Mouse (Mus musculus) bone marrow macrophage, adult 2 months (primary cell): ENCODE measurements around the gene Peg10. TPM values are rescaled to one million over a fixed set of nuclear protein-coding genes. Genes with fewer than 3 reads are reported as not detected.

Experiments used
- H3K27ac ChIP-seq: 2 replicates; pipeline ENCODE4 v1.5.1; 2012; ENCODE audit warnings: low read depth, low read length; ENCODE audit not compliant: insufficient read depth
- H3K4me1 ChIP-seq: 2 replicates; pipeline ENCODE4 v1.6.1; 2012; ENCODE audit warnings: low read length; ENCODE audit not compliant: control insufficient read depth, insufficient read depth
- H3K4me3 ChIP-seq: 2 replicates; pipeline ENCODE4 v1.5.1; 2012; ENCODE audit warnings: mild to moderate bottlenecking, low read length, moderate library complexity; ENCODE audit not compliant: insufficient read depth
- CTCF ChIP-seq: IDR thresholded peaks from 2 replicates; pipeline ENCODE4 v1.5.1; 2012; ENCODE audit warnings: low read depth, mild to moderate bottlenecking, low read length, moderate library complexity
- POLR2A ChIP-seq: IDR thresholded peaks from 2 replicates; pipeline ENCODE4 v1.6.1; 2012; ENCODE audit warnings: mild to moderate bottlenecking, low read depth, low read length, borderline replicate concordance
- polyA plus RNA-seq: library from polyadenylated mRNA; stranded (reverse); fragments of >200 nt; gene quantifications from 2 replicates; pipeline ENCODE4 v1.2.4, GENCODE M21; 2012; ENCODE audit not compliant: missing spikeins, insufficient read depth, insufficient read length

The Peg10 gene
- polyA plus RNA-seq, 1 experiment: 0.13 TPM

DNA sequence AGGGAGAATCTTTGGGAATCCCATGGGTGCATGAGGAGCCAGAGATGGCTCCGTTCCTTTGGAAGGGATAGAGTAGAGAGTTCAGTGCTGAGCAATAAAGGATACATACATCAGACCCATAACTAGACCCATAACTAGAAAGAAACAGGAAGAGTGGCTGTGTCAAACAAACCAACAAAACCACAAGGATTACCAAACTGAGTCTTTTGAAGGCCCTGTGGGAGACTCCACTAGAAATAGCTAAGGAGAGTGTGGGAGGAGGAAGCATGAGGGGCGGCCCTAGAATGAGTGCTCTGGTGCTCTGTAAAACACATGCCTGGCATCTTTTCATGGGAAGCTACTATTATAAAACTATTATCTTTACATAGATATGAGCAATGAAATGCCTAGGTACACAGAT is 18.8 kb upstream of the Peg10 start:
- Histone ChIP-seq H3K4me3 (no peak overlapping the region), H3K4me1 (peaks cover 3% of the 10 kb centered on the region), H3K27ac (no peak overlapping the region)
- TF ChIP-seq POLR2A: no peak
- TF ChIP-seq CTCF: no peak

GRCm38 (mm10) chr6:4731675-4732074 is 15.4 kb upstream of the Peg10 start:
- H3K4me1 ChIP-seq: peaks cover 7% of the 10 kb centered on the region
- TF ChIP-seq CTCF (no peak), POLR2A (no peak)
- no peak overlapping the region for H3K4me3 ChIP-seq
- no peak overlapping the region for H3K27ac ChIP-seq

GRCm38 (mm10) chr6:4733208-4733607 is 13.9 kb upstream of the Peg10 start:
- no peak overlapping the region for H3K27ac ChIP-seq
- no peak overlapping the region for H3K4me3 ChIP-seq
- TF ChIP-seq POLR2A (no peak), CTCF (no peak)
- H3K4me1 ChIP-seq: peaks cover 4% of the 10 kb centered on the region; the same call in 1 of the 2 replicates

DNA sequence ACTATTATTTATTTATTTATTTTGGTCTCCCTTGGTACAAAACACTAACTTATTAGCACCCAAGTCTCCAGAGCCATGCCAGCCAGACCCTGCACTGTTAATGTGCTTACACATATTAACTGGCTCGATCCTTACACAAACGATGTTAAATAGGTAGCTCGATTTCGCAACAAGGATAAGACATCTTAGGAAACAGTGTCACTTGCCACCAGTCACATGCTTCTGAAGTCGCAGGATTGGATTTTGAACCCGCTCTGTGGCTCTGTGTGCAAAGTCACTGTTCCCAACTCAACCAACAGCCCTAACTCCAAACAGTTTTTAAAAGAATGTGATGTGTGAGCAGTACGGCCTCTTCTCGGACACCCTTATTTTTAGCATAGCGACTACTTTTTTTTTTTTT is 10.7 kb upstream of the Peg10 start:
- TF ChIP-seq POLR2A: no peak
- TF ChIP-seq CTCF: no peak
- Histone ChIP-seq H3K27ac (no peak overlapping the region), H3K4me1 (peaks cover 4% of the 10 kb centered on the region; the same call in 1 of the 2 replicates), H3K4me3 (no peak overlapping the region)

- Histone ChIP-seq H3K27ac (no peak overlapping the region), H3K4me3 (no peak overlapping the region), H3K4me1 (peaks cover 4% of the 10 kb centered on the region; the same call in 1 of the 2 replicates)
- TF ChIP-seq POLR2A (no peak), CTCF (no peak)
Observed at GRCm38 (mm10) chr6:4738034-4738629, 9.0 kb upstream of the Peg10 start.

DNA sequence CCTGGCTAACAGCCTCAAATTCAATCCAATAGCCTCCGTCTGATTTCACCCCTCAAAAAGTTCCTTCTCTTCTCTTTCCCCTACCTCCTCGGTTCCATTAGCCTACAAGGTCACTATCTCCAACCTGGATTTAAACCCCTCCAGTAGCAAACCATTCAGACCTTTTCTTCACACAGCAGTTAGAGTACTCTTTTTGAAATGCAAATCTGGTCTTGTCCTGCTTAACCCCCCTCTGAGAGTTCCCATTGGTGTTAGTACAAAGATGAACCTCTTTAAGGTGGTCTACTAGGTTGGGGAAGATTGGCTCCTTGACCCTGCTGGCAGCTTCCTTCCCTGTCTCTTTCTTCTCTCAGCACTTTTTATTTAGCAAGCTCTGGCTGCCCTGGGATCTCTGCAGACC is 8.4 kb upstream of the Peg10 start:
- Histone ChIP-seq H3K4me3 (no peak overlapping the region), H3K27ac (no peak overlapping the region), H3K4me1 (peaks cover 4% of the 10 kb centered on the region; the same call in 1 of the 2 replicates)
- TF ChIP-seq CTCF: no peak
- TF ChIP-seq POLR2A: no peak

DNA sequence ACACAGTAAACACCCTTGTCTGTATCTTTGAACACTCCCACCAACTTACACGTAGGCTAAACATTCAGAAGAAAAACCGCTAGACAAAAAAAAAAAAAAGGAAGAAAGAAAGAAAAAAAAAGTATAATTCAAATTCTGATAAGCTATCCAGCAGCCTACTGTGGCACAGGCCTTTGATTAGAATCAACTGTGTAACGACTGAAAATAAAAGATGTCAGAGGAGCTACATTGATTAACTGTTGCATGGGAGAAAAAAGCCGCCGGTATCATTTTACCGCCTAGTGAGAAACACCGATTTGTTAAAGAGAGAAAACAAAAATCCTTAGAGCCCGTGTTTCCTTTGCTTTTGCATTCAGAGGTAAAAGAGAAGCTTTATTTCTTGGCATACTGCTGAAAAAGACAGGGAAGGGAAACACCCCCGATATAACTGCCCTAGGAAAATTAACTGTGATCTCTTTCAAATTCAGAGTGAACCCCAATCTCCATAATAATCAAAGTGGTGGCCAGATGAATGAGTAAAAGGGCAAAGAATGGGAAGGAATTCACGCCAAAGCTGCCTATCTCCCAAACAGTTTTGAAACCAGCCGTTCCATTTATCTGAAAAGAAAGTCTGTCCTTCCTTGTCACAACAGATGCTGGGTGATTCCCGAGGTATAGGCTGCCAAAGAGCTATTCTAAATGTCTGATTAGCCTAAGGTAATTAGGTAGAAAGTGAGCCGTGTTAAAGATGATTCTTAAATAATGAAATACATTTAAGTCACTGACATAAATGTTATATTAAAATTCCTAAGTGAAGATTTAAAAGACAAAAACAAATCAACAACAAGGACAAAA is 7.4 kb upstream of the Peg10 start:
- peaks cover 4% of the 10 kb centered on the region; the same call in 1 of the 2 replicates for H3K4me1 ChIP-seq
- TF ChIP-seq POLR2A: no peak
- TF ChIP-seq CTCF: no peak
- H3K4me3 ChIP-seq: no peak overlapping the region
- no peak overlapping the region for H3K27ac ChIP-seq

GRCm38 (mm10) chr6:4740511-4740910 is 6.6 kb upstream of the Peg10 start:
- TF ChIP-seq POLR2A (no peak), CTCF (no peak)
- Histone ChIP-seq H3K27ac (no peak overlapping the region), H3K4me3 (no peak overlapping the region), H3K4me1 (peaks cover 4% of the 10 kb centered on the region; the same call in 1 of the 2 replicates)

DNA sequence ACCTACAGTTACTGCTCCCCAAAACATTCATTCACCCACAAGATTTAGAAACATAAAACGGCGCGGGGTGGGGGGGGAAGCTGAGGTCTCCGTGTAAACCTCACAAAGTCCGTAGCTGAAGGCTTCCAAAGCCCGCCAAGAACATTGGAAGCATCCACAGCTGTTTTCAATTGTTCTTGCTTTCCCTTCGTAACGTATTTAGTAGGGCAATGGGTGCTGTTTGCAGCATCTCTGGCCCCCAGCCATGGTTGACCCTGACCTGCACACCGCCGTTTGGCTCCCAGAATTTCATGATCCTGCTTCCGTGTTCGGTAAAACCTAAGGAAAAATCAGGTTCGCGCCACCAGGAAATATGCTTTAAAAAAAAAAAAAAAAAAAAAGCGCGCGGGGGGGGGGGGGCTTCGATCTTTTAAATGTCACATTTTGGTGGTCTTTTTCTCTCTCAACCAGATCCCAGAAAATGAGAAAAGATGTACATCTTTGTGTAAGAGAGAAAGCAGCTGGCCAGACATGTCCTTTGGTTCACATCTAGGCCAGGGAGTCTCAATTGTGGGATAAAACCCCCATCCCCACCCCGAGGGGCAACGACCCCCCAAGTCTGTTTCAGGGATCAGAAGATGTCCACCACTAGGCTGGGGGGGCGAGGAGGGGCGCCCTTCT is 940 bp upstream of the Peg10 start:
- no peak for TF ChIP-seq POLR2A
- TF ChIP-seq CTCF: no peak
- H3K27ac ChIP-seq: no peak overlapping the region
- peak overlapping the region; percentile 58 for H3K4me3 ChIP-seq

GRCm38 (mm10) chr6:4747677-4748505 is 785 bp downstream of the Peg10 start:
- Histone ChIP-seq H3K4me1 (no peaks in the 10 kb centered on the region), H3K4me3 (peak overlapping the region; percentile 52), H3K27ac (no peak overlapping the region)
- TF ChIP-seq POLR2A (no peak), CTCF (no peak)

More for the DNA sequence above, 940 bp upstream of the Peg10 start:
- no peaks in the 10 kb centered on the region for H3K4me1 ChIP-seq
